Mouse (Mus musculus) naive thymus-derived CD4-positive, alpha-beta T cell, adult 2 months (primary cell): ENCODE measurements around the gene Caskin2.

ENCODE experiments used
- DNase-seq: peaks from one replicate; pipeline ENCODE4 v3.0.0-alpha.2; 2011; ENCODE audit warnings: low read depth

Caskin2 gene

GRCm38 (mm10) chr11:115830550-115831325 is 17.3 kb upstream of the Caskin2 start:
- no peak for DNase-seq

- no peak for DNase-seq
These were observed 15.6 kb upstream of the Caskin2 start for GRCm38 (mm10) chr11:115829036-115829435.

GRCm38 (mm10) chr11:115827624-115828023 is 14.2 kb upstream of the Caskin2 start:
- no peak for DNase-seq

- no peak for DNase-seq
These were observed 13.0 kb upstream of the Caskin2 start for GRCm38 (mm10) chr11:115826487-115826886.

- DNase-seq, result peak; percentile 26
These were observed 11.4 kb upstream of the Caskin2 start for GRCm38 (mm10) chr11:115824813-115825212.

GRCm38 (mm10) chr11:115823774-115824740 is 10.6 kb upstream of the Caskin2 start, which contains the start of gene Llgl2:
Gene Llgl2 (plus strand): TSS chr11:115824049.
- DNase-seq, result peak; percentile 88

- no peak for DNase-seq
These were observed 7.6 kb upstream of the Caskin2 start for GRCm38 (mm10) chr11:115821001-115821400.

- DNase-seq, result no peak
These were observed 6.6 kb upstream of the Caskin2 start for GRCm38 (mm10) chr11:115819915-115820623.

GRCm38 (mm10) chr11:115817331-115817730 is 3.9 kb upstream of the Caskin2 start:
- no peak for DNase-seq

- peak; percentile 87 for DNase-seq
These were observed 1.4 kb upstream of the Caskin2 start, which contains the start of gene Tsen54 for GRCm38 (mm10) chr11:115814605-115815450. Gene Tsen54 (plus strand): TSS chr11:115814724.

GRCm38 (mm10) chr11:115812533-115813420 is 662 bp downstream of the Caskin2 start:
- peak; percentile 41 for DNase-seq

GRCm38 (mm10) chr11:115812095-115812494 is 1.3 kb downstream of the Caskin2 start:
- no peak for DNase-seq

- no peak for DNase-seq
These were observed 1.9 kb downstream of the Caskin2 start for GRCm38 (mm10) chr11:115811381-115812093.

GRCm38 (mm10) chr11:115810377-115810776 is 3.1 kb downstream of the Caskin2 start:
- DNase-seq, result no peak

- no peak for DNase-seq
These were observed 4.1 kb downstream of the Caskin2 start for GRCm38 (mm10) chr11:115809311-115809781.

- DNase-seq, result no peak
These were observed 4.6 kb downstream of the Caskin2 start for GRCm38 (mm10) chr11:115808696-115809310.

GRCm38 (mm10) chr11:115807971-115808370 is 5.5 kb downstream of the Caskin2 start:
- DNase-seq, result no peak

GRCm38 (mm10) chr11:115807306-115807705 is 6.1 kb downstream of the Caskin2 start:
- no peak for DNase-seq

- no peak for DNase-seq
These were observed 7.3 kb downstream of the Caskin2 start for GRCm38 (mm10) chr11:115806154-115806553.
